Mouse (Mus musculus) adrenal gland, adult (tissue): ENCODE measurements around the gene Gm45062.

Experiments
- DNase-seq, 2 experiments: peaks; one replicate each; pipeline ENCODE4 v3.0.0; 2022 to 2023; ENCODE audit warnings: low spot score in 1 of 2; ENCODE audit not compliant: inconsistent age in 2 of 2

Gene Gm45062

DNA sequence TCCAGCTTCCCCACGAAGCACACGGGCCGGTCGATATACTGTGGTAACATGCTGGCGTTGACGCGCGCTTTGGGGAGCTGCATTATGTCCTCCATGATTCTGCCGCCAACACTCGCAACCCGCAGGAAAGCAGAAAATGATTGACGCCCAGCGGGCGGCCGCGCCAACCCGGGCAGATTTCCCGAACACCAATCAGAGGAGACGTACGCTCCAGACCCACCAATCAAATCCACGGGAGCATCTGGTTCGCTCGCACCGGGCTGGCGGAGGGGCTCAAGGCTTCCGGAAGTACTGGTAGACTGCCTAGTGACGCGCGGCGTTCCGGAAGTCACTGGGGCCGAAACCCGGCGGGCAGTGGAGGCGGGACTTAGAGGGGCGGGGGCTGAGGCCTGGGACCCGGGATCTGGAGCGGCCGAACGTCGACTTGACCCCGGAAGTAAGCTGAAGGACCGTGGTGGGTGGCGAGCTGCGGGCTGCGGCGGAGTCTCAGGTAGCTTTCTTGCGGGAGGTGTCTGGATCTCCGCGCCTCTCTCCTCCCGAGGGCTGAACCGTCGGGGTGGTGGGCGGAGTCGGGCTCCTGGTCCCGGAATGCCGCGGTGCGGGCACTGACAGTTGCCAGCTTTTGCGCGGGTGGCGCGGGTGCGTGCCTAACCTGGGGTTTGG lies at the start of gene Gm45062, which contains the start of the genes Rpa3 and Umad1:
Gm45062 (plus strand) TSS at position 447 of the 663 bp plus-strand sequence.
Rpa3 (minus strand) TSS at position 170 of the 663 bp plus-strand sequence.
Umad1 (plus strand) TSS at position 285 of the 663 bp plus-strand sequence.
- peak; percentile 98 to 99 for DNase-seq

DNA sequence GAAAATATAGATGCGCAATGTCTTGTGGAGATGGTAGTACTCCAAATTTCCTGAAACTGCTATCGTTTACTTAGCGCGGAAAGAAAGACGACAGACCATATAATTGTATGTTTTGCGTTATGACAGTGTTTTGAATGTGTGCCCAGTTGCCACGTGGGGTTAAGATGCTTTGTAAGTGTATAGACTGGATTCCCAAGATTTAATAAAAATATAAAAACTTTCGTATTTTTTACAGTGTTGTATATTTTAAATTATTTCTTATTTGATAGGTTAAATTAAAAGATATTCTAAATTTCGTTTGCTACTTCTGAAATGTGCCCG lies 49.4 kb upstream of the Gm45062 start:
- DNase-seq: no peak

DNA sequence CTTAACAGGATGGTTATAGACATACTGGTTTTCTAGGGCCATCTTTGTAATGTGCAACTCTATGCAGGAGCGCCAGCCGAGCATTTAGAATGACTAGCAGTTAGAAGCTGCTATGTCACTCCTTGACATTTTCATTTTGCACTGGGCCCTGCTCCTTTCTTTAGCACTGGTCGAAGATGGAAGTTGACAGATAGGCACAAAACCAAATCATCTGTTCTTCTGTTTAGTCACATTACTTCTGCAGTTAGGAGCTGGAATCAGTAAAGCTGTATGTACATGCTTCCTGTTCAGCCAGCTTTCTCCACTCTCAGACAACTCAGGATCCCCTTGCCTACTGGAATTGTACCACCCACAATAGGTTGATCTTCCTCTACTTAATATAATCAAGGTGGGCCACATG lies 48.6 kb upstream of the Gm45062 start:
- peak in 1 of 2 experiments; percentile 29 for DNase-seq

DNA sequence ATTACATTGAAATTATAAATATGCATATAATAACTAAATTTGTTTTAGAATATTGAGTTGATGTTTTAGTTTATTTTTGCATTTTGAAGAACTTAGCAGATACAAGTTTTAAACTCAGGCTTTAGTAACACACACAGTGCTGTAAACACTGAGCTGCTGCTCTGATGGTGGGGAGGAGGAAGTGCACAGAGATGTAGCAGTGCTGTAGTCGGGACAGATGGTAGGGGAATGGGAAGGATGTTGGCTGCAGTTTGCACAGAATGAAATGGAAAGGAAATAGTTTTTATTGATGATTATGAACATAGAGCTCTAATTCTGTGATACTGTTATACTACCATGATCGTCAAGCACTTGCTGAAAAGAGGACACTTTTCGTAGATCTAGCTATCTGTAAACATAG lies 32.2 kb upstream of the Gm45062 start:
- DNase-seq: no peak

DNA sequence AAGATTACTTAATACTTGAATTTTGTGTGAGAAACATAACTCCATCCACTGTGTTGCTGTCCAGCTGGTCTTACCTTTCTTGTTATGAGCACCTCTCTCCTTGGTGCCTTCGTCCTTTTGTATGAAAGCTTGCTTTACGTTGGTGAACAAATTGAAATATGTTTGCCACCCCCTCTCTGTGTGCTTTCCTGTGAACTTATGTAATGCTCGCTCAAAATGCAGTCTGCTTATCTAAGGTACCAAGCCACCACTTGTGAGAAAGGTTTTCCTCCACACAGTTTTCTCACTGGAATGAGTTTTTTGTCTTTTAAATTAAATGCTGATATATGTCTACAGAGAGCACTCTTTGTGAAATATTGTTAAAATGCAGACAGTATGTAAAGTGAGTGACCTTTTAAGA lies 30.7 kb upstream of the Gm45062 start:
- no peak for DNase-seq

DNA sequence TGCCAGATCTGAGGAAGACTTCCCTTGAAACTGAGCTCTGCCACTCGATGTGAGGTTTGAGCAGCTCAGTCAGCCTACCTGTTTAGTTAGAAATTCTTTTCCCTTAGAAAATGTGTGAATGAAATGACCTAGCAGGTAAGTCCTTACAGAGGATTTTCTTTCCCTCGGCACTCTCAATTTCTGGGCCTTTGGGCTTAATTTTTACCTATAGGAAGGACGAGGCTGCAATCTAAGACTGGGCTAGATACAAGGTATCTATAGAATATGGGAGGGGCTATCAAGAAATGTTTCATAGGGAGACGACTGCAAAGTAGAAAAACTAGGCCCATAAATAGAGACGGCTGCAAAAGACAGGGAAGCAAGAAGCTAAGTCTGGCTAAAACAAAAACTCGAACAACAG lies 934 bp upstream of the Gm45062 start:
- no peak for DNase-seq

DNA sequence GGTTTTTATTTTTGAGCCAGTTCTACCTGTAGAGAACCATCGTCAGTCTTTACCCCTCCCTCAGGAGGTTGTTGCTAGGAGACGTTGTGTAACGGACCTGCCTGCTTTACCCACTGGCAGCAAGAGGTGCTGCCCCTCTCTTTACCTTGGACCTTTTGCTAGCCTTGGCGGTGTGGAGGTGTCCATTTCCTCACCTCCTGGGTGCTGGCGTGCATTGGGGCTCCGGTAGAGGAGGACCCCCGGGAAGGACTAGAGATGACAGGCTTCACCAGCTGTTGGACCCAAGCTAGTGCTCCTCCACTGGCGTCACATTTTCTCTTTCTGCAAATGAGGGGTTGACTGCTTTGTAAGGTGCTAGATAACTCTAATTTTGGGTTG lies 406 bp downstream of the Gm45062 start:
- no peak for DNase-seq

DNA sequence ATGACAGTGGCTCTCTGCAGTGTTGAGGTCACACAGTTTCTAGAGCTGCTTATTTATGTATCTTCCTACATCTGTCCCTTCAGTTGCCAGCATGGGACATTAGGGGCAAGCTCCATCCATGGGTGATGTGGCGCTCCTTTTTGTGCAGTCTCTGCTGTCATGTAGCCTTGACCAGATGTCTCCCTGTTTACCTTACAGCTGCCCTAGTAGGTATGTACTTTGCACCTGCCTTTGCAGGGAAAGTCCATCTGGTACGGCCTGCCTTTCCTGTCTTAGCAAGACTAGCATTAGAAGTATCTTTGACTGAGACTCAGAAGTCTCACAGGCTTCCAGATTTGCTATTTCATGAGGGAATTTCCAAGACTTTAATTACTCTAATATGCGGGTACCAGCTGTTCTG lies 11.8 kb downstream of the Gm45062 start:
- no peak for DNase-seq

DNA sequence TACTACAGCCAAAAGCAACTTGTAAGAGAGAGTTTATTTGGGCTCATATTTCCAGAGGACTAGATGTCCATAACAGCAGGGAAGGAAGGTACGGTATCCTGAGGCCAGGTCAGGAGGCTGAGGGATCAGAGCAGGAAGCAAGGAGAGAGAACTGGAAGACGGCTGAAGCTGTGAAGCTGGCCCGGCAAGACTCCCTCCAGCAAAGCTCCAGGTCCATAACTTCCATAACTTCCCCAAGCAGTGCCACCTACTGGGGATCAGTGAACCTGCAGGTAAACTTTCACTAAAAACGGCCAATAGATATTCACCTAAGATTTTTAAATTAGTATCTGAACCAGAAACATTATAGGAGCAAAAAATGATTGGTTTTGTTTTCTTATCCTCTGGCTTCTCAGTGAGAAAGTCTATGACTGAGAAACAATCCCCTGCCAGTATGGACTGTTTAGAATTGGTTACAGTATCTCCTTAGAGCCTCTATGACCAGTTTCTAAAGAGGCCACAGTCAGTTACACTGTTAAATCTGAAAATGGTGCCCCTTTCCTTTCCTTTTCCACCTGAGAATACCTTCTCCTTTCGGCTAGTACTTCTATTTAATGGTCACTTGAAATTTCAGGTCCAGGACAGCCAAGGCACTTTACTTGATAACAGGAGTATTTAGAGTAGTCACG lies 15.3 kb downstream of the Gm45062 start:
- peak; percentile 51 to 86 for DNase-seq

DNA sequence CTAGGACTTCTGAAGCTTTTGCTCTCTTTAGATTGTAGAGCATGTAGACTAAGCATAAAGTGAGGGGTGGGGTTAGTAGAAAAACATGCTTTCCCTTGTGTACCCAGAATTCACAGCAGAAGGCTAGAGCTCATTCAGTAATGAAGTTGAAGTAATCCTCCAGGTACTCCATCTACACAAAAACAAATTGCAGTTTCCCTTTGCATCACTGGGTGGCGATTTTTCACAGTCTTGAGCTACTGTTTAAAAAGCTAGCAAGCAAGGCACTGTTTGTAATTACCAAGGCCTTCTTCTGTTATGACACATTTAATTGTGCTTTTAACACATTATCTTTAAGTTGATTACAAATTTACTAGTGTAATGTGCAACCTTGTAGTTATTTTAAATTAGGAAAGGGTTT lies 15.8 kb downstream of the Gm45062 start:
- peak; percentile 56 to 89 for DNase-seq

DNA sequence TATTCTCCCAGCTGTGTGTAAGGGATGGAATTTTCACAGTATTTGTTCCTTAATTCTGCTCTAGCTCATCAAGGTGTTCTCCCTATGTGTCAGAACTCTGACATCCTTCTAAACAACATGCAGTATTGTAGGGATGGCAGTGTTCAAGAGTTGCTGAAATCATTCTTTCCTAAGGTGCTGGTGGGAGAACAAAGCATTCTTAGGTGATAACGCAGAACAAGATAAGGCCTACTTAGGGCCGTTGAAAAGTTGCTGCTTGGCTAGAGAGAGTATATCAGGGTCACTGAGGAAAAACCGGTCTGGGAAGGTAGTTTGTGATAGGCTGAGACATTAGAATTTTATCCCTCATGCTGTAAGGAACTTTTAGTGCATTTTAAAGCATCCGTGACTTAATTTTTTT lies 17.2 kb downstream of the Gm45062 start:
- DNase-seq: peak in 1 of 2 experiments; percentile 52

DNA sequence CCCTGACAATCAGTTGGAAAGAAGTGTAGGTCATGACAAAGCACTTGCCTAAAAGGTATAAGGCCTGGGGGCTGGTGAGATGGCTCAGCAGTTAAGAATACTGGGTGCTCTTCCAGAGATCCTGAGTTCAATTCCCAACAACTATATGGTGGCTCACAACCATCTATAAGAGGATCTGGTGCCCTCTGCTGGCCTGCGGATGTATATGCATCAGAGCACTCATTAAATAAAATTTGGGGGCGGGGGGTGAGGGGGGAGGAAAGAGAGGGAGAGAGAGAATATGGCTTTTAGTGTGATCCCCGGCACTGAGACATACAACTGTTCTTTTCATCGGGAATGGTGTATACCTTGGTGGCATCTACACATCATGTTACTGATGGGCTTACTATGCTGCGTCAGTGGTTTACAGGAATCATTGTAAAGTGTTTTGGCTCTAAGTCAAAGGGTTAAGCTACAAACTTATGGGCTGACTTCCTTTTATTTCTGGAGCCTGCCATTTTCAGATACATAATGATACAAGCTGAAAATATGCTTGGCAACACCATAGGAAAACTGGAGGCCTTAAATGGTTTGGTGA lies 19.3 kb downstream of the Gm45062 start:
- no peak for DNase-seq

DNA sequence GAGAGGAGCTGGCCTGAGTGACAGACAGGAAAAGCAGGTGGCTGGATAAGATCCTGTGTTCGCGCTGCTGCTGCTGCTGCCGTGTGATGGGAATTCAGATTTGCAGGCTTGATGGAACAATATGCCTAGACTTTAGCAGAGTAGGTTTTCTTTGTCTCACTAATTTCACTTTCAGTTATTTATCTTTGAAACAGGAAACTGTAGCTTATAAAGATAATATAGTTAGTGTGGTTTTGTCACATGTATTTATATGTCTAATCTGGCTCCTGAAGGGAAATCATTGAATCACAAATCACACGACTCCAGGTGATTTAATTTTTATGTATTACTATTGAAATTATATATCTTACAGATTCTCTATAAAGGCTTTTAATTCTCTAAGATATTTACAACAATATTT lies 24.0 kb downstream of the Gm45062 start:
- no peak for DNase-seq

DNA sequence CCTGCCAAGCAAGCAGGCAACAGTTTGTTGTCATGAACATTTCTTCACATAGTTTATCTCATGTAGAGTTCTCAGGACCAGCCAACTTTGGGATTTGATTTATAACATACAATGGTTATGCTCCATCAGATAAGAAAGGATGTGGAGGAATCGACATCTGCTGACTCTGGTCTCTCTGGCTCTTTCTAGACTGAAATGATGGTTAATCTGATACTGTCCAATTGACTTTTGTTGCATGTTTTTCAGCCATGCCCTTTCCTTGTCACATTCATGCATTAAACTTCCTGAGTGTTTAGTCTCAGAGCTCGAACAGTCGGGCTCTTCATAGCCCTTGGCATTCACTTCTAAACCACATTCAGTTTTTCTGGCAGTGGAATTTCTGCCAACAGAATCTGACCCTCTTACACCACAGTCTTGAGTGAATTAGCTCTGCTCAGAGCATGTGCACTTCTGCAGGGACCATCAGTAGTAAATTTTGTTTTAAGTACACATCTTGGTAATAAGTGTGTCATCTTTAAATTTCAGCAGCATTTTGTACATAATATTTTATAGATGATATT lies 26.2 kb downstream of the Gm45062 start:
- no peak for DNase-seq

DNA sequence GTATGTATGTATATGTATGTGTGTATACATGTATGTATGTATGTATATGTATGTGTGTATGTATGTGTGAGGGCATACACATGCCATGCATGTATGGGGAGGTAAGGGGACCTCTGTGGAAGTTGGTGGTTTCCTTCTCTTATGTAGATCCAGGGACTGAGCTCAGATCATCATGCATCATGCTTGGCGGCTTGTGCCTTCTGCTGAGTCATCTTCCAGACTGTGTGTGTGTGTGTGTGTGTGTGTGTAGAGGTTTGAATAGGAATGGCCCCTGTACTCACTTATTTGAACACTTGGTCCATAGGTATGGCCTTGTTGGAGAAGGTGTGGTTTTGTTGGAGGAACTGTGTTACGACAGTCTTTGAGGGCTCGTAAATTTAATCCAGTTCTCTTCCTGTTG lies 26.9 kb downstream of the Gm45062 start:
- no peak for DNase-seq

DNA sequence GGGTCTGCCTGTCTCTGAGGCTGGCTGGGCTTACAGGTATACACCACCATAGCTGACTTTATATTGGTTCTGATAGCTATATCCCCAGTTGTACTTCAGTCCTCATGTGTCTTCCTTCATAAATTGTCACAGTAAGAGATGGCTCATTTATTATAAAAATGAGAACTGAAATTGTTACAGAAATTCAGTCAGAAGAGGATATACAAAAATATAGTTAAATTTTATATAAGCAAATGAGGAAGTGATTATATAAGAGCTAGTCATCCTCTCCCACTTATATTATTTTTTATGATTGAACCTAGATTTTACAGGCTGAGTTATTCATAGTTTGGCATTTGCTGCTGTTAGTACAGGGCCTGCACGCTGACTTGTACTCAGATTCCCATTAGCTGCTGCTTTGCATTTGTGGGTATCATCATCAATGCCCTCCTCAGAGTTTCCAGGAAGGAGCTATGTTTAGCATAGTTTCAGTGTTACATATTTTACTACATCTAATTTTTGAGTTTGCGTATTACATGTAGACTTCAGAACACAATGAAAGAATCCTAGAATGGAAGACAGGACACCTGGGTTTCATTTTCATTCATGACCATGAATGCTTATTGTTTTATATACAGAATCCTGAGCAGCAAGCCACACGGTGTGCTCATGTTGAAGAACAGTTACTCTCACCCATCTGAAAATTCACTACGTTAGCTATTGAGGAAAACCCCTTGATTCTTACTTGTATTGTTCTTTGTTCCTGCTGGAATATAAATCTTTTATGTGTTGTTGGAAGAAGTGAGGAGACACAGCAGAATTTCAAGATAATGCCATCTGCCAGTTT lies 29.7 kb downstream of the Gm45062 start:
- no peak for DNase-seq

DNA sequence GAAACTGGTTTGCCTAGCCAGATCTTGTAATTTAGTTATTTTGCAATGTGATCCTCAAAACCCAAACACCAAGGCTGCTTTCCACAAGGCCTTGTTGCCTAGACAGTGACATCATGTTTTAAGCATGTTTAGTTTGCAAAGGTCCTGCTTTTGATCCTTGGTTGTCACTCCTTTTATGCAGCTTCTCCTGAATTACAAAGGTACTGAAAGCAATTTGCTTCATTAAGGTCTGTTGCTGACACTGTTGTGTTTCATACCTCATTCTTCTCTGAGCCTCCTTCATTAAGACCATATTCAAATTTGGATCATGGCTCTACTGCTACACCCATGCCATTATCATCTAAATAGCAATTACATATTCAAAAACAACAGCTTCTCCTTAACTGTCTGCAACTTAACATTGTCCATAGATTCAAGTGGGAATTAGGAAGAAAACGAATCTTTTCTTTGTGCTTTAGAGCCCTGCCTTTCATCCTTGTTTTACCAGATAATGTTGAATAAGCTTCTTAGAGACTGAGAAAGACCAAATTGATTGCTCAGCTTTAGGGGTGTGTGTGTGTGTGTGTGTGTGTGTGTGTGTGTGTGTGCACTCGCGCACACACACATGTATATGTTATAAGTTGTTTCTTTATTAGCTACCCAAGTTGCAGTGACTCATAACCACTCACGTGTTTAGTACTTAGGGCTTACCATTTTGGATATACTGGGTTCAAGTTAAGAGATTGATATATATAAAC lies 35.0 kb downstream of the Gm45062 start:
- DNase-seq: peak in 1 of 2 experiments; percentile 57

DNA sequence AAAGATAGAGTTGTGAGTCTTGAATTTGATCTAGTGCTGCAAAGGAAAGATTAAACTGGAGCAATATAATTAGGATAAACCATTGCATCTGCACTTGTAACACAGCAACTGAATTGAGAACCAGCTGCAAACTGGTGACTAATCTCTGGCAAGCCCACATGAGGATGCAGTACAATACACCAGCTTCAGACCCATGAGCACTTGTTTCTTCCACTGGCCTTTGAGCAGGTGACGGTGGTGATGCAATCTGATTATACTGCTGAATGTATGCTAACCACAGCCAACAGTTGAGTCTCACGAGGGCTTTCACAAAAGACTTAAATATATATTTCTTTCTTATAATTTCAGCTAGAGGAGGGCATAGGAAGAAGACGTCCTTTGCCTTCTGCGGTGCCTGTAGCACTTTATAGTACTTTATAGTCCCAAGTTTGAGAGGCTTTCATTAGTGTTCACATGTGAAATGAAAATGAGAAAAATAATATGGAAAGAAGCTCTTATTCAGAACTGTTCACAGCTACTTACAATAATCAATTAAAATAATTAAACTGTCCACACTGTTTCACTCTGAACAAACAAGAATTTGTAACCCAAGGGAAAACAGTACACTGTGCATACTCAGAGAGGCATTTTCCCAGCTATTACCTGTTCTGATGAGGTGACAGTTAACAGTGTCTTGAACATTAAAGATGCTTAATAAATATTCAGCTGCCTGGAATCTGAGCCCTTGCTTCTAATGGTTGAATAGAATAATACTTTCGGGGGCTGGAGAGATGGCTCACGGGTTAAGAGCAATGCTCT lies 40.0 kb downstream of the Gm45062 start:
- no peak for DNase-seq

DNA sequence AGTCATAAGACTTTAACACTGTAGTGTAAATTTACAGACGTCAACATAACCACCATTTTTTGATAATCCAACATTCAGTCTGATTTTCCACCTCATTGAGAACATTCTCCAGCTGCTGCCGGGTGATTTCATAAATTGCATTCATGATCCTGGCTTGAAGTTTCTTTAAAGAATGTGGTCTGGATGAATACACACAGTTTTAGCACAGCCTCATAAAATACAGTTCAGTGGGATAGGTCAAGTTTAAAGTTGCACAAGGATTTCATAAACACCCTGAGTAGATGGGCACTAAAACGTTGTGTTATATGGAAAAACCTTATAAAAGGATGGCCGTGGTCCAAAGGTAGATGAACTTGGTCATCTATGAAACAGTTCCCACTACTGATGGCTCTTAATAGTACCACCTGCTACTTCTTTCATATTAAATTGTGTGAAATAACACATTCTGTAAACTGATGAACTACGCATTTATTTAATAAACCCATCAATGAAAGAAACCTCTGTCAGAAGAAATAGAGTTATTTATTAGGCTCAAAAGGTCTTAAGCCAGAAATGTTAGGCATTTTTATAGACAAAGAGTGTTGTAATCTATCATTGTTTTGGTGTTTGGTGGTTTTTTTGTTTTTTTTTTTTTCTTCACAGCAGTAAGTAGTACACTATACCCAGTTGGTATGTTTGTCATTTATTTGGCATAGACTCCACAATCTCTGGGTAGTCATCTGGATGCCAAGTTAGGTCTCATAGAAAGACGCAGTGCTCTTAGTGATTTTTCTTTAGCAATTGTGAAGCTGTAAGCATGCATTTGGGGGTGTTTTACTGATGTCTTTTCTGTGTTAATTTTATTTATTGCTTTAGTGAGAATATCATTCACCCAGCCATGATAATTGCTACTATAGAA lies 48.9 kb downstream of the Gm45062 start:
- no peak for DNase-seq
